Mouse (Mus musculus) CH12.LX (cell line): Measurements from ENCODE around the gene Sipa1l3.
A peak's percentile ranks its signal among the peaks of the same experiment; 100 is the strongest.

Experiments
- CTCF ChIP-seq, 2 experiments: IDR thresholded peaks in 1 of 2; conservative IDR thresholded peaks in 1 of 2; 2 replicates each; pipeline ENCODE4 v1.5.1; 2011 to 2012; ENCODE audit warnings: low read depth in 2 of 2, low read length in 2 of 2, improper control_type of control experiment in 1 of 2, inconsistent platforms in 1 of 2, mild to moderate bottlenecking in 1 of 2, moderate library complexity in 1 of 2
- E2F4 ChIP-seq: IDR thresholded peaks from 2 replicates; pipeline ENCODE4 v1.6.1; 2011; ENCODE audit warnings: low read depth, low read length, improper control_type of control experiment; ENCODE audit not compliant: insufficient replicate concordance
- KAT2A ChIP-seq: IDR thresholded peaks from 2 replicates; pipeline ENCODE4 v1.6.1; 2012; ENCODE audit warnings: low read length, improper control_type of control experiment, inconsistent platforms; ENCODE audit not compliant: insufficient replicate concordance
- USF2 ChIP-seq: conservative IDR thresholded peaks from 2 replicates; pipeline ENCODE4 v1.6.1; 2011; ENCODE audit warnings: low read depth, low read length, improper control_type of control experiment

DNA sequence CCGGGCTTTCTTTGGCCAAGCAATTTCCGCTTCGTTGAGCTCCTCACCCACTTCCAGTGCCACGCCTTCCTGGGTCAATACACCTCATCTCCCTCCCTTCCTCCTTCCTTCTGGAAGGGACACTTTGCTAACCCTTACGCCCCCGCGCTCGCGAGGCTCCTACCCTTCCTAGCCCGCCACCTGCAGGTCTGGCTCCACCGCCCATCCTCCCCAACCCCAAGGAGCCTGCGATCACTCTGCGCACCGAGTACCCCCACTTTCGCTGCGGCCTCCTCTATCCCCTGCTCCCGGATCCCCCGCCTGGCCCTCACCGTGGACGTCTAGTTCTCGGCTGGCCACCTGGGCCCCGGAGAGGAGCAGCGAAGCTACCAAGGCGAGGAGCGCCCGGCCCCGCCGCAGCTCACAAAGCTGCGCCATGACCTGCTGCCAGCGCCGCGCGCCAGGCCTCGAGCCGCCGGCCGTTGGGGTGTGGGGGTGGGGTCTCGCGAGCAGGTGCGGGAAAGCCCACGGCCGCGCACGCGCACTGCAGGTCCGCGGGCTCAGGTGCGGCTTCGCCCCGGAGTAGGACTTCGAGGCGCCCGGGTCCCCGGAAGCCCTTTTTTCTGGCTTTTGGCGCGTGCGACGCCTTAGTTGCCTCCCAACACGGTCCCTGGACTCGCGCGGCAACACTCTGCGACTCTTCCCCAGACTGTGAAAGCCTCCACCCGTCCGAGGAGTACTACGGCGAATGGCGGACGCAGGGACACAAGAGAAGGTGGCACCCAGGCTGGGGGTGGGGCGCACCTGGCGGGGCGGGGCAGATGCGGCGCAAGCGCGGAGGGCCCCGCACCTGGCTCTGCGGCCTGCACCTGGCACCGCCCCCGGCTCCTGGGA is 237.0 kb downstream of the Sipa1l3 start, which contains the start of gene Spint2:
- TF ChIP-seq CTCF (conservative IDR thresholded peaks at IDR 0.05 in 1 of 2, IDR thresholded peaks at IDR 0.05 in 1 of 2; ENCODE audit: low read depth in 2 of 2, low read length in 2 of 2) (peak in 1 of 2 experiments; percentile 16; a peak in 1 of 4 replicates), KAT2A (no peak), USF2 (no peak), E2F4 (no peak)
